Mouse (Mus musculus) kidney, adult 2 months (tissue): ENCODE data around the gene Ankdd1b.

Experiments used
- CTCF ChIP-seq: fragments of 200-500 bp; conservative IDR thresholded peaks from 2 replicates; pipeline ENCODE4 v1.5.1; 2011; ENCODE audit warnings: low read depth, mild to moderate bottlenecking, control low read depth, low read length, moderate library complexity, mixed read lengths; ENCODE audit not compliant: insufficient read depth, insufficient read length
- POLR2A ChIP-seq: fragments of 200-500 bp; IDR thresholded peaks from one replicate; pipeline ENCODE4 v1.6.1; 2011; ENCODE audit warnings: low read depth, low read length, control low read depth

DNA sequence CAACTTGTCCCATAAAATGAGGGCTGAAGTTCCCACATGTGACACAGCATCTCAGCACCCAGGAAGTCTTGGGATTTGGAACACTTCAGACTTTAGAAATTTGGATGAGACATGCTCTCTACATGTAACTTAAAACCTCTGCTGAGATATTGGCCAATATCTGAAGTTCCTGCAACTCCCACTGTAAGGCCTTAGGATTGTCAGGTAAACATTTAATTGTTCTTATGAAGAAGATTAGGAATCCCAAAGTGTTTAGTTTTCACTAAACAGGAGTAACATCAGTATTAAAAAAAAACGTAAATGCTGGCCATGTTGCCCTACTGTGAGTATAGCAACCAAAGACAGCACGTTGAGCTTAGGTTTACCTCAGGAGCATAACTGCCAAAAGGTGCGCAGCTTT, 19.4 kb upstream of the Ankdd1b start, which contains the start of gene Gm17622:
- TF ChIP-seq POLR2A: no peak
- TF ChIP-seq CTCF: no peak
